In genomic region chr5:135903551-135904151, GRCm38 (mm10) we compare ENCODE assay signal across 8 mouse cellular contexts. TPM values are rescaled to one million over a fixed set of nuclear protein-coding genes. Genes with fewer than 3 reads are reported as not detected.
DNase-seq lines count a peak whose midpoint lies in the region; ATAC-seq lines count a peak whose summit lies in the region.

No protein-coding gene starts in this region.

- H3K4me1 ChIP-seq in intestine, embryonic 14.5 days (replicated peaks; ENCODE audit: control insufficient read depth, insufficient read depth, low read length) = no peaks in the 10 kb centered on the region

- intact Hi-C loops in gastrocnemius, postnatal 14 days (cut with DNase I; ENCODE audit: low total_unique reads) = loop anchor here (5.0 kb wide), 1 partner anchor 64 kb away; no protein-coding TSS in a partner anchor
- intact Hi-C loops in left cerebral cortex, postnatal 10 days (cut with DNase I) = no loop called here

- H3K9me3 ChIP-seq in intestine, embryonic 14.5 days (ENCODE audit: control insufficient read depth, low read length) = no peaks in the 10 kb centered on the region

- peak overlapping the region; percentile 43 for H3K4me3 ChIP-seq in intestine, embryonic 14.5 days (ENCODE audit: low read depth, low read length)

- ATAC-seq in intestine, embryonic 14.5 days (replicated peaks; ENCODE audit: low FRiP score, low TSS enrichment, low read depth) = peak; percentile 96
- ATAC-seq in megakaryocyte-erythroid progenitor cell, adult 5-6 weeks (replicated peaks; ENCODE audit: low FRiP score, low TSS enrichment, poor library complexity, severe bottlenecking) = peak; percentile 85

- DNase-seq in adrenal gland, adult (ENCODE audit: inconsistent age in 2 of 2, low spot score in 1 of 2) = peak; percentile 95 to 99
- peak; percentile 96 for DNase-seq in embryo, embryonic 10 days (ENCODE audit: low spot score)
- DNase-seq in gastrocnemius, postnatal 14 days = peak; percentile 87
- DNase-seq in intestine, embryonic 14.5 days (ENCODE audit: low spot score) = peak; percentile 99
- peak; percentile 90 to 94 for DNase-seq in left cerebral cortex, postnatal 10 days (ENCODE audit: extremely low spot score in 1 of 2, low spot score in 2 of 2)
- peak; percentile 90 for DNase-seq in right cerebral cortex, postnatal 14 days
- peak; percentile 93 for DNase-seq in urinary bladder, postnatal 25 days (ENCODE audit: low spot score)

- peaks cover 24% of the 10 kb centered on the region for H3K36me3 ChIP-seq in intestine, embryonic 14.5 days (ENCODE audit: control insufficient read depth, insufficient read depth, low read length)

- under 1% methylated on average over 30 of the region's 30 CpGs for WGBS in intestine, embryonic 14.5 days

- H3K27me3 ChIP-seq in intestine, embryonic 14.5 days (replicated peaks; ENCODE audit: control insufficient read depth, insufficient read depth, low read length) = no peaks in the 10 kb centered on the region

- no peak overlapping the region for H3K27ac ChIP-seq in intestine, embryonic 14.5 days (ENCODE audit: low read depth)

- peak overlapping the region; percentile 46 for H3K9ac ChIP-seq in intestine, embryonic 14.5 days (ENCODE audit: low read length)

- peak overlapping the region; percentile 78 for H3K4me2 ChIP-seq in intestine, embryonic 14.5 days (ENCODE audit: low read length)

RNA-seq across cellular contexts. Expression of gene Hspb1, which starts 15.9 kb away (rescaled TPM):
- 100 to 1,000 TPM; 257 to 459 TPM for total RNA-seq in gastrocnemius, postnatal 14 days (2021)
- 79.9 and 81.7 TPM in 2 replicates for polyA plus RNA-seq in intestine, embryonic 14.5 days (2014; fragmentation: Nextera tagmentation; extraction: Ambion mirVana)
- 1 to 10 TPM; 4.3 to 4.6 TPM for total RNA-seq in left cerebral cortex, postnatal 10 days (2021)
- not detected in 2 replicates for total RNA-seq in megakaryocyte-erythroid progenitor cell, adult 5-6 weeks (2014; fragmentation: Nextera tagmentation)
- not detected in 2 replicates for total RNA-seq in megakaryocyte-erythroid progenitor cell, adult 5-6 weeks (2017)

RNA-seq across cellular contexts. Expression of gene Ywhag, which starts 30.8 kb away (rescaled TPM):
- 100 to 1,000 TPM; 305 to 325 TPM for total RNA-seq in gastrocnemius, postnatal 14 days (2021)
- 93.3 and 95.7 TPM in 2 replicates for polyA plus RNA-seq in intestine, embryonic 14.5 days (2014; fragmentation: Nextera tagmentation; extraction: Ambion mirVana)
- total RNA-seq in left cerebral cortex, postnatal 10 days (2021) = 1,000 to 10,000 TPM; 1,621 to 1,667 TPM
- 125 and 138 TPM in 2 replicates for total RNA-seq in megakaryocyte-erythroid progenitor cell, adult 5-6 weeks (2014; fragmentation: Nextera tagmentation)
- total RNA-seq in megakaryocyte-erythroid progenitor cell, adult 5-6 weeks (2017) = 88.3 and 92.5 TPM in 2 replicates

Comparison
In these comparisons a context has a peak if more than half of its experiments do, and no peak if none do; other contexts are left out.
1. RNA of gene Hspb1, which starts 15.9 kb away (total RNA-seq): 257 to 459 TPM in gastrocnemius, postnatal 14 days; 4.3 to 4.6 TPM in left cerebral cortex, postnatal 10 days and not detected in megakaryocyte-erythroid progenitor cell, adult 5-6 weeks; every median in the first group is over 10 times any median in the second.
2. RNA of gene Ywhag, which starts 30.8 kb away (total RNA-seq): 1,621 to 1,667 TPM in left cerebral cortex, postnatal 10 days; 305 to 325 TPM in gastrocnemius, postnatal 14 days and 88.3 to 138 TPM in megakaryocyte-erythroid progenitor cell, adult 5-6 weeks; every median in the first group is over 4 times any median in the second.
3. Peak in every context shown above with its lines, with median percentiles within 50 percentile points of each other: DNase-seq.